Mouse (Mus musculus) myocyte (in vitro differentiated cells): Measurements from ENCODE around the gene Zc2hc1b. TPM values are rescaled to one million over a fixed set of nuclear protein-coding genes. Genes with fewer than 3 reads are reported as not detected.

ENCODE experiments used
- H3K27me3 ChIP-seq: one replicate; pipeline ENCODE4 v1.6.1; 2011; ENCODE audit not compliant: control insufficient read depth, insufficient read depth, insufficient read length
- H3K36me3 ChIP-seq: one replicate; pipeline ENCODE4 v1.6.1; 2011; ENCODE audit not compliant: control insufficient read depth, insufficient read depth
- H3K4me2 ChIP-seq: one replicate; pipeline ENCODE4 v1.6.1; 2011; ENCODE audit warnings: low read depth, control low read depth
- H3K4me3 ChIP-seq: one replicate; pipeline ENCODE4 v1.5.1; 2011; ENCODE audit warnings: mild to moderate bottlenecking, control low read depth, moderate library complexity
- H3K79me2 ChIP-seq: one replicate; pipeline ENCODE4 v1.6.1; 2011; ENCODE audit not compliant: control insufficient read depth, insufficient read depth
- H3ac ChIP-seq: one replicate; pipeline ENCODE4 v1.6.1; 2011; ENCODE audit not compliant: control insufficient read depth, insufficient read length
- CEBPB ChIP-seq: IDR thresholded peaks from 2 replicates; pipeline ENCODE4 v1.6.1; 2011; ENCODE audit warnings: mild to moderate bottlenecking, moderate library complexity; ENCODE audit not compliant: poor library complexity, insufficient read depth, severe bottlenecking
- E2F4 ChIP-seq: IDR thresholded peaks from one replicate; pipeline ENCODE4 v1.6.1; 2011; ENCODE audit warnings: mild to moderate bottlenecking, control low read depth, moderate library complexity; ENCODE audit not compliant: insufficient read depth
- MAX ChIP-seq: IDR thresholded peaks from one replicate; pipeline ENCODE4 v1.6.1; 2011; ENCODE audit warnings: low read depth, mild to moderate bottlenecking, control low read depth
- MYOD1 ChIP-seq, 3 experiments: IDR thresholded peaks; one replicate each; pipeline ENCODE4 v1.6.1; 2011; ENCODE audit warnings: control low read depth in 2 of 3, low read depth in 2 of 3, mild to moderate bottlenecking in 2 of 3, moderate library complexity in 1 of 3; ENCODE audit not compliant: insufficient read length in 2 of 3, control insufficient read depth in 1 of 3
- MYOG ChIP-seq, 3 experiments: IDR thresholded peaks; one replicate each; pipeline ENCODE4 v1.6.1; 2011; ENCODE audit warnings: control low read depth in 2 of 3, low read depth in 2 of 3, mild to moderate bottlenecking in 2 of 3; ENCODE audit not compliant: insufficient read length in 2 of 3, control insufficient read depth in 1 of 3, insufficient read depth in 1 of 3
- POLR2A ChIP-seq: IDR thresholded peaks from one replicate; pipeline ENCODE4 v1.6.1; 2011; ENCODE audit warnings: low read depth, mild to moderate bottlenecking, control low read depth, moderate library complexity; ENCODE audit not compliant: insufficient read length
- POLR2AphosphoS2 ChIP-seq: IDR thresholded peaks from one replicate; pipeline ENCODE4 v1.6.1; 2011; ENCODE audit warnings: low read depth, control low read depth; ENCODE audit not compliant: insufficient read length
- REST ChIP-seq: IDR thresholded peaks from one replicate; pipeline ENCODE4 v1.6.1; 2011; ENCODE audit warnings: mild to moderate bottlenecking, control low read depth, moderate library complexity; ENCODE audit not compliant: insufficient read depth, insufficient read length
- SRF ChIP-seq: IDR thresholded peaks from one replicate; pipeline ENCODE4 v1.6.1; 2011; ENCODE audit warnings: low read depth; ENCODE audit not compliant: control insufficient read depth, insufficient read length
- TCF12 ChIP-seq: IDR thresholded peaks from one replicate; pipeline ENCODE4 v1.6.1; 2011; ENCODE audit warnings: mild to moderate bottlenecking, control low read depth; ENCODE audit not compliant: poor library complexity, insufficient read depth, severe bottlenecking
- TCF3 ChIP-seq: IDR thresholded peaks from one replicate; pipeline ENCODE4 v1.6.1; 2011; ENCODE audit warnings: low read depth, control low read depth; ENCODE audit not compliant: insufficient read length
- USF1 ChIP-seq: IDR thresholded peaks from one replicate; pipeline ENCODE4 v1.6.1; 2011; ENCODE audit warnings: low read depth, mild to moderate bottlenecking, control low read depth, moderate library complexity
- polyA plus RNA-seq: library from polyadenylated mRNA; unstranded; fragments of >200 nt; fragmentation: generic; extraction: Trizol; gene quantifications from one replicate; pipeline ENCODE4 v1.2.1, GENCODE M21; 2012; ENCODE audit warnings: missing spikeins

The Zc2hc1b gene
- polyA plus RNA-seq, 1 experiment: not detected

- Histone ChIP-seq H3ac (no peak overlapping the region), H3K4me3 (no peak overlapping the region), H3K4me2 (no peak overlapping the region), H3K36me3 (no peaks in the 10 kb centered on the region), H3K27me3 (peaks cover 5% of the 10 kb centered on the region), H3K79me2 (no peaks in the 10 kb centered on the region)
- TF ChIP-seq REST (no peak), TCF3 (no peak), MYOG (IDR thresholded peaks at IDR 0.05; ENCODE audit: control insufficient read depth in 1 of 3, insufficient read depth in 1 of 3, insufficient read length in 2 of 3, low read depth in 2 of 3) (no peak), SRF (no peak), CEBPB (no peak), MAX (no peak), POLR2A (no peak), MYOD1 (IDR thresholded peaks at IDR 0.05; ENCODE audit: control insufficient read depth in 1 of 3, insufficient read length in 2 of 3, low read depth in 2 of 3) (no peak), POLR2AphosphoS2 (no peak)
These were observed 49.9 kb downstream of the Zc2hc1b start for GRCm38 (mm10) chr10:13127946-13128345.

GRCm38 (mm10) chr10:13127335-13127734 lies 50.5 kb downstream of the Zc2hc1b start:
- no peak overlapping the region for H3K4me3 ChIP-seq
- no peak overlapping the region for H3K4me2 ChIP-seq
- H3K79me2 ChIP-seq: no peaks in the 10 kb centered on the region
- H3ac ChIP-seq: no peak overlapping the region
- H3K27me3 ChIP-seq: peaks cover 5% of the 10 kb centered on the region
- H3K36me3 ChIP-seq: no peaks in the 10 kb centered on the region
- no peak for TF ChIP-seq POLR2AphosphoS2
- no peak for TF ChIP-seq MYOD1 (IDR thresholded peaks at IDR 0.05; ENCODE audit: control insufficient read depth in 1 of 3, insufficient read length in 2 of 3, low read depth in 2 of 3)
- TF ChIP-seq SRF: no peak
- no peak for TF ChIP-seq TCF12
- TF ChIP-seq POLR2A: no peak
- no peak for TF ChIP-seq MYOG (IDR thresholded peaks at IDR 0.05; ENCODE audit: control insufficient read depth in 1 of 3, insufficient read depth in 1 of 3, insufficient read length in 2 of 3, low read depth in 2 of 3)
- no peak for TF ChIP-seq USF1
- TF ChIP-seq TCF3: no peak
- TF ChIP-seq CEBPB: no peak
- no peak for TF ChIP-seq MAX
- TF ChIP-seq REST: no peak
- TF ChIP-seq E2F4: no peak

GRCm38 (mm10) chr10:13125811-13126210 lies 52.0 kb downstream of the Zc2hc1b start:
- TF ChIP-seq USF1: no peak
- TF ChIP-seq CEBPB: no peak
- no peak for TF ChIP-seq MYOG (IDR thresholded peaks at IDR 0.05; ENCODE audit: control insufficient read depth in 1 of 3, insufficient read depth in 1 of 3, insufficient read length in 2 of 3, low read depth in 2 of 3)
- no peak for TF ChIP-seq MAX
- H3K36me3 ChIP-seq: no peaks in the 10 kb centered on the region

GRCm38 (mm10) chr10:13119300-13119699 lies 58.5 kb downstream of the Zc2hc1b start:
- no peaks in the 10 kb centered on the region for H3K79me2 ChIP-seq
- H3K36me3 ChIP-seq: no peaks in the 10 kb centered on the region
- H3K4me2 ChIP-seq: no peak overlapping the region
- no peak for TF ChIP-seq USF1
- no peak for TF ChIP-seq MAX
- TF ChIP-seq MYOG (IDR thresholded peaks at IDR 0.05; ENCODE audit: control insufficient read depth in 1 of 3, insufficient read depth in 1 of 3, insufficient read length in 2 of 3, low read depth in 2 of 3): no peak
- TF ChIP-seq SRF: no peak
- TF ChIP-seq TCF12: no peak
- no peak for TF ChIP-seq POLR2A
- no peak for TF ChIP-seq TCF3
- no peak for TF ChIP-seq CEBPB
- TF ChIP-seq MYOD1 (IDR thresholded peaks at IDR 0.05; ENCODE audit: control insufficient read depth in 1 of 3, insufficient read length in 2 of 3, low read depth in 2 of 3): no peak
- H3K27me3 ChIP-seq: peaks cover 4% of the 10 kb centered on the region
- H3K4me3 ChIP-seq: no peak overlapping the region
- H3ac ChIP-seq: no peak overlapping the region

More at GRCm38 (mm10) chr10:13125811-13126210, 52.0 kb downstream of the Zc2hc1b start:
- no peak overlapping the region for H3ac ChIP-seq
- H3K4me2 ChIP-seq: no peak overlapping the region
- H3K4me3 ChIP-seq: no peak overlapping the region
- no peaks in the 10 kb centered on the region for H3K79me2 ChIP-seq
- H3K27me3 ChIP-seq: peaks cover 5% of the 10 kb centered on the region

- Histone ChIP-seq H3K4me3 (no peak overlapping the region), H3K36me3 (no peaks in the 10 kb centered on the region), H3ac (no peak overlapping the region), H3K4me2 (no peak overlapping the region), H3K27me3 (peaks cover 5% of the 10 kb centered on the region), H3K79me2 (no peaks in the 10 kb centered on the region)
- no peak for TF ChIP-seq USF1
- TF ChIP-seq MYOD1 (IDR thresholded peaks at IDR 0.05; ENCODE audit: control insufficient read depth in 1 of 3, insufficient read length in 2 of 3, low read depth in 2 of 3): no peak
- TF ChIP-seq MYOG (IDR thresholded peaks at IDR 0.05; ENCODE audit: control insufficient read depth in 1 of 3, insufficient read depth in 1 of 3, insufficient read length in 2 of 3, low read depth in 2 of 3): no peak
- TF ChIP-seq MAX: no peak
- TF ChIP-seq TCF3: no peak
- TF ChIP-seq REST: no peak
- TF ChIP-seq CEBPB: no peak
- TF ChIP-seq TCF12: no peak
- TF ChIP-seq POLR2AphosphoS2: no peak
These were observed 59.1 kb downstream of the Zc2hc1b start for GRCm38 (mm10) chr10:13118770-13119102.
